Mouse (Mus musculus) G1E (cell line): ENCODE results near the gene Prrt1.

Experiments used
- CTCF ChIP-seq: IDR thresholded peaks from 2 replicates; pipeline ENCODE4 v1.5.1; 2012; ENCODE audit warnings: low read depth, low read length, inconsistent platforms, mixed read lengths
- GATA1 ChIP-seq: IDR thresholded peaks from 2 replicates; pipeline ENCODE4 v1.6.1; 2012; ENCODE audit warnings: borderline replicate concordance, low read length, inconsistent platforms, mixed read lengths
- GATA2 ChIP-seq: IDR thresholded peaks from 2 replicates; pipeline ENCODE4 v1.6.1; 2012; ENCODE audit warnings: low read depth, low read length, inconsistent platforms, borderline replicate concordance
- POLR2AphosphoS5 ChIP-seq: IDR thresholded peaks from 2 replicates; pipeline ENCODE4 v1.6.1; 2012; ENCODE audit warnings: low read depth, low read length, inconsistent platforms; ENCODE audit not compliant: insufficient replicate concordance
- TAL1 ChIP-seq: conservative IDR thresholded peaks from 2 replicates; pipeline ENCODE4 v1.6.1; 2012; ENCODE audit warnings: low read depth, low read length, inconsistent platforms, mixed read lengths

GRCm38 (mm10) chr17:34656666-34657065 lies 27.3 kb downstream of the Prrt1 start:
- no peak for TF ChIP-seq CTCF
- TF ChIP-seq TAL1: no peak
- TF ChIP-seq POLR2AphosphoS5: no peak
- TF ChIP-seq GATA1: no peak
- TF ChIP-seq GATA2: no peak
